Mouse (Mus musculus) limb, embryonic 12.5 days (tissue): ENCODE results near the gene Clca2. TPM values are rescaled to one million over a fixed set of nuclear protein-coding genes. Genes with fewer than 3 reads are reported as not detected.
A peak's percentile ranks its signal among the peaks of the same experiment; 100 is the strongest.

Experiments used
- ATAC-seq: fragments of 200-750 bp; cut with Nextera tagmentation; 2 replicates; pipeline ENCODE4 v1.8.0; 2017; ENCODE audit warnings: low read depth, moderate TSS enrichment; ENCODE audit not compliant: insufficient number of reproducible peaks, insufficient read depth, low FRiP score, low TSS enrichment
- H3K27ac ChIP-seq: fragments of 300-500 bp; sonication (generic); 2 replicates; pipeline ENCODE4 v1.5.1; 2016; ENCODE audit warnings: mild to moderate bottlenecking, moderate library complexity
- H3K27me3 ChIP-seq: fragments of 300-500 bp; sonication (generic); 2 replicates; pipeline ENCODE4 v1.6.1; 2016; ENCODE audit warnings: mild to moderate bottlenecking, moderate library complexity
- H3K36me3 ChIP-seq: fragments of 300-500 bp; sonication (generic); 2 replicates; pipeline ENCODE4 v1.6.1; 2016; ENCODE audit warnings: mild to moderate bottlenecking, moderate library complexity
- H3K4me1 ChIP-seq: fragments of 300-500 bp; sonication (generic); replicated peaks from 2 replicates; pipeline ENCODE4 v1.6.1; 2016
- H3K4me2 ChIP-seq: fragments of 300-500 bp; sonication (generic); 2 replicates; pipeline ENCODE4 v1.6.1; 2016; ENCODE audit warnings: mild to moderate bottlenecking, moderate library complexity
- H3K4me3 ChIP-seq: fragments of 300-500 bp; sonication (generic); replicated peaks from 2 replicates; pipeline ENCODE4 v1.5.1; 2016; ENCODE audit warnings: mild to moderate bottlenecking
- H3K9ac ChIP-seq: fragments of 300-500 bp; sonication (generic); replicated peaks from 2 replicates; pipeline ENCODE4 v1.6.1; 2016; ENCODE audit warnings: mild to moderate bottlenecking, moderate library complexity
- H3K9me3 ChIP-seq: fragments of 300-500 bp; sonication (generic); 2 replicates; pipeline ENCODE4 v1.6.1; 2016; ENCODE audit warnings: mild to moderate bottlenecking, moderate library complexity
- WGBS: fragments of 180-500 bp; shearing (Covaris S2); methylation state at CpG from one replicate; pipeline ENCODE4 v1.1.7; 2016; 5-methylcytosine and 5-hydroxymethylcytosine counted together
- polyA plus RNA-seq: library from polyadenylated mRNA; unstranded; fragments of >200 nt; fragmentation: Nextera tagmentation; extraction: Ambion mirVana; gene quantifications from 2 replicates; pipeline ENCODE4 v1.2.1, GENCODE M21; 2016

The Clca2 gene
- 0.32 and 0.53 TPM in 2 replicates for polyA plus RNA-seq

GRCm38 (mm10) chr3:145099291-145099690 lies at the start of gene Clca2:
Clca2 (minus strand) TSS chr3:145099443.
- 77% methylated on average over 6 of the region's 6 CpGs for WGBS
- Histone ChIP-seq H3K4me3 (no peak within 1 kb of the TSS), H3K9me3 (no peaks in the 10 kb centered on the region), H3K4me1 (no peaks in the 10 kb centered on the region), H3K27me3 (no peaks in the 10 kb centered on the region), H3K36me3 (no peaks in the 10 kb centered on the region), H3K9ac (no peak within 1 kb of the TSS), H3K4me2 (no peak within 1 kb of the TSS), H3K27ac (no peak within 1 kb of the TSS)
- ATAC-seq, result no peak

GRCm38 (mm10) chr3:145147952-145148351 lies 48.7 kb upstream of the Clca2 start:
- peaks cover 36% of the 10 kb centered on the region for H3K36me3 ChIP-seq
- H3K4me2 ChIP-seq, result no peak overlapping the region
- no peaks in the 10 kb centered on the region for H3K27me3 ChIP-seq
- no peaks in the 10 kb centered on the region for H3K4me1 ChIP-seq
- no peak for ATAC-seq
- no peak overlapping the region for H3K27ac ChIP-seq
- no peaks in the 10 kb centered on the region for H3K9me3 ChIP-seq
- H3K9ac ChIP-seq, result no peak overlapping the region
- H3K4me3 ChIP-seq, result no peak overlapping the region

- H3K9ac ChIP-seq, result no peak overlapping the region
- H3K9me3 ChIP-seq, result no peaks in the 10 kb centered on the region
- H3K27me3 ChIP-seq, result no peaks in the 10 kb centered on the region
- H3K4me1 ChIP-seq, result no peaks in the 10 kb centered on the region
- H3K4me3 ChIP-seq, result no peak overlapping the region
- ATAC-seq, result no peak
- WGBS, result 80% methylated on average over 2 of the region's 2 CpGs
- H3K27ac ChIP-seq, result no peak overlapping the region
- peaks cover 36% of the 10 kb centered on the region for H3K36me3 ChIP-seq
- no peak overlapping the region for H3K4me2 ChIP-seq
Observed at GRCm38 (mm10) chr3:145147483-145147882, 48.2 kb upstream of the Clca2 start.

GRCm38 (mm10) chr3:145146871-145147270 lies 47.6 kb upstream of the Clca2 start:
- no peak for ATAC-seq
- WGBS, result 96% methylated on average over 9 of the region's 9 CpGs

GRCm38 (mm10) chr3:145143856-145144255 lies 44.6 kb upstream of the Clca2 start:
- no peak overlapping the region for H3K4me3 ChIP-seq
- 89% methylated on average over 10 of the region's 10 CpGs for WGBS
- no peak overlapping the region for H3K9ac ChIP-seq
- no peaks in the 10 kb centered on the region for H3K9me3 ChIP-seq
- H3K4me1 ChIP-seq, result no peaks in the 10 kb centered on the region
- H3K27me3 ChIP-seq, result no peaks in the 10 kb centered on the region
- no peak overlapping the region for H3K27ac ChIP-seq
- no peak overlapping the region for H3K4me2 ChIP-seq
- H3K36me3 ChIP-seq, result peaks cover 19% of the 10 kb centered on the region
- ATAC-seq, result no peak

More at GRCm38 (mm10) chr3:145146871-145147270, 47.6 kb upstream of the Clca2 start:
- Histone ChIP-seq H3K4me3 (no peak overlapping the region), H3K27me3 (no peaks in the 10 kb centered on the region), H3K4me2 (no peak overlapping the region), H3K36me3 (peaks cover 33% of the 10 kb centered on the region), H3K4me1 (no peaks in the 10 kb centered on the region), H3K9ac (no peak overlapping the region), H3K27ac (no peak overlapping the region), H3K9me3 (no peaks in the 10 kb centered on the region)

- no peak overlapping the region for H3K9ac ChIP-seq
- H3K4me3 ChIP-seq, result no peak overlapping the region
- no peaks in the 10 kb centered on the region for H3K9me3 ChIP-seq
- no peaks in the 10 kb centered on the region for H3K27me3 ChIP-seq
- no peak for ATAC-seq
- H3K4me2 ChIP-seq, result no peak overlapping the region
- no peaks in the 10 kb centered on the region for H3K4me1 ChIP-seq
- H3K27ac ChIP-seq, result no peak overlapping the region
- H3K36me3 ChIP-seq, result peaks cover 24% of the 10 kb centered on the region
Observed at GRCm38 (mm10) chr3:145142925-145143324, 43.7 kb upstream of the Clca2 start.

GRCm38 (mm10) chr3:145140236-145140635 lies 41.0 kb upstream of the Clca2 start:
- Histone ChIP-seq H3K9ac (no peak overlapping the region), H3K27ac (no peak overlapping the region), H3K27me3 (no peaks in the 10 kb centered on the region), H3K4me1 (no peaks in the 10 kb centered on the region), H3K9me3 (no peaks in the 10 kb centered on the region), H3K36me3 (peaks cover 24% of the 10 kb centered on the region), H3K4me3 (no peak overlapping the region), H3K4me2 (no peak overlapping the region)
- ATAC-seq, result no peak
- WGBS, result 81% methylated on average over 4 of the region's 4 CpGs

- Histone ChIP-seq H3K4me3 (no peak overlapping the region), H3K4me1 (no peaks in the 10 kb centered on the region), H3K9me3 (no peaks in the 10 kb centered on the region), H3K36me3 (peaks cover 47% of the 10 kb centered on the region), H3K4me2 (no peak overlapping the region), H3K27me3 (no peaks in the 10 kb centered on the region), H3K27ac (no peak overlapping the region), H3K9ac (no peak overlapping the region)
- ATAC-seq, result no peak
- WGBS, result 35% methylated on average over 3 of the region's 3 CpGs
Observed at GRCm38 (mm10) chr3:145131210-145131868, 32.1 kb upstream of the Clca2 start.

GRCm38 (mm10) chr3:145129356-145129755 lies 30.1 kb upstream of the Clca2 start:
- H3K4me1 ChIP-seq, result no peaks in the 10 kb centered on the region
- no peaks in the 10 kb centered on the region for H3K9me3 ChIP-seq
- no peak overlapping the region for H3K4me2 ChIP-seq
- no peaks in the 10 kb centered on the region for H3K27me3 ChIP-seq
- no peak overlapping the region for H3K27ac ChIP-seq
- no peak for ATAC-seq
- H3K36me3 ChIP-seq, result peaks cover 43% of the 10 kb centered on the region
- no peak overlapping the region for H3K9ac ChIP-seq
- H3K4me3 ChIP-seq, result no peak overlapping the region

- no peak overlapping the region for H3K9ac ChIP-seq
- no peaks in the 10 kb centered on the region for H3K4me1 ChIP-seq
- no peaks in the 10 kb centered on the region for H3K9me3 ChIP-seq
- no peak overlapping the region for H3K4me3 ChIP-seq
- WGBS, result 86% methylated on average over 2 of the region's 2 CpGs
- H3K27me3 ChIP-seq, result no peaks in the 10 kb centered on the region
- ATAC-seq, result no peak
- H3K36me3 ChIP-seq, result peaks cover 29% of the 10 kb centered on the region
- no peak overlapping the region for H3K27ac ChIP-seq
- no peak overlapping the region for H3K4me2 ChIP-seq
Observed at GRCm38 (mm10) chr3:145126618-145127017, 27.4 kb upstream of the Clca2 start.

- Histone ChIP-seq H3K4me3 (peak overlapping the region; percentile 70), H3K9me3 (no peaks in the 10 kb centered on the region), H3K27ac (no peak overlapping the region), H3K27me3 (no peaks in the 10 kb centered on the region), H3K36me3 (no peaks in the 10 kb centered on the region), H3K9ac (peak overlapping the region; percentile 83; the same call in 1 of the 2 replicates), H3K4me2 (peak overlapping the region; percentile 73), H3K4me1 (peaks cover 8% of the 10 kb centered on the region; the same call in 1 of the 2 replicates)
- WGBS, result 81% methylated on average over 7 of the region's 7 CpGs
- no peak for ATAC-seq
Observed at GRCm38 (mm10) chr3:145119425-145119824, 20.2 kb upstream of the Clca2 start.

- WGBS, result 4% methylated on average over 14 of the region's 14 CpGs
- peak overlapping the region; percentile 73 for H3K4me2 ChIP-seq
- no peaks in the 10 kb centered on the region for H3K27me3 ChIP-seq
- peak overlapping the region; percentile 83 for H3K9ac ChIP-seq
- peak overlapping the region; percentile 70 for H3K4me3 ChIP-seq
- no peaks in the 10 kb centered on the region for H3K36me3 ChIP-seq
- ATAC-seq, result no peak
- H3K4me1 ChIP-seq, result peaks cover 8% of the 10 kb centered on the region; the same call in 1 of the 2 replicates
- peak overlapping the region; percentile 99 for H3K27ac ChIP-seq
- no peaks in the 10 kb centered on the region for H3K9me3 ChIP-seq
Observed at GRCm38 (mm10) chr3:145119002-145119358, 19.7 kb upstream of the Clca2 start.
